Mouse (Mus musculus) midbrain, embryonic 12.5 days (tissue): ENCODE data around the gene Eif5. TPM values are rescaled to one million over a fixed set of nuclear protein-coding genes. Genes with fewer than 3 reads are reported as not detected.
A peak's percentile ranks its signal among the peaks of the same experiment; 100 is the strongest.
"Not testable (repeated sequence)": the region's sequence is repeated elsewhere in the genome, so short reads cannot be mapped to it uniquely, and the experiment has no call there.

Experiments
- ATAC-seq: fragments of 200-750 bp; cut with Nextera tagmentation; 2 replicates; pipeline ENCODE4 v1.8.0; 2017; ENCODE audit warnings: low read depth, moderate TSS enrichment, moderate library complexity; ENCODE audit not compliant: low FRiP score
- H3K27ac ChIP-seq: fragments of 300-500 bp; sonication (generic); replicated peaks from 2 replicates; pipeline ENCODE4 v1.5.1; 2016; ENCODE audit warnings: mild to moderate bottlenecking
- H3K27me3 ChIP-seq: fragments of 300-500 bp; sonication (generic); 2 replicates; pipeline ENCODE4 v1.6.1; 2016; ENCODE audit warnings: mild to moderate bottlenecking
- H3K36me3 ChIP-seq: fragments of 300-500 bp; sonication (generic); 2 replicates; pipeline ENCODE4 v1.6.1; 2016
- H3K4me1 ChIP-seq: fragments of 300-500 bp; sonication (generic); 2 replicates; pipeline ENCODE4 v1.6.1; 2016
- H3K4me2 ChIP-seq: fragments of 300-500 bp; sonication (generic); replicated peaks from 2 replicates; pipeline ENCODE4 v1.6.1; 2016; ENCODE audit warnings: mild to moderate bottlenecking, moderate library complexity
- H3K4me3 ChIP-seq: fragments of 300-500 bp; sonication (generic); 2 replicates; pipeline ENCODE4 v1.5.1; 2016; ENCODE audit warnings: mild to moderate bottlenecking
- H3K9ac ChIP-seq: fragments of 300-500 bp; sonication (generic); replicated peaks from 2 replicates; pipeline ENCODE4 v1.6.1; 2016; ENCODE audit warnings: mild to moderate bottlenecking, moderate library complexity
- H3K9me3 ChIP-seq: fragments of 300-500 bp; sonication (generic); 2 replicates; pipeline ENCODE4 v1.6.1; 2016; ENCODE audit warnings: mild to moderate bottlenecking
- WGBS: fragments of 180-500 bp; shearing (Covaris S2); methylation state at CpG from one replicate; pipeline ENCODE4 v1.1.7; 2016; 5-methylcytosine and 5-hydroxymethylcytosine counted together
- polyA plus RNA-seq: library from polyadenylated mRNA; unstranded; fragments of >200 nt; fragmentation: Nextera tagmentation; extraction: Ambion mirVana; gene quantifications from 2 replicates; pipeline ENCODE4 v1.2.1, GENCODE M21; 2016

The Eif5 gene
- polyA plus RNA-seq, 1 experiment from 2014 or later: 692 TPM

GRCm38 (mm10) chr12:111550679-111551078, 12.9 kb downstream of the Eif5 start:
- Histone ChIP-seq H3K27ac (0 out of 2 replicates have a peak overlapping the region, but pooled peaks have one; percentile 5), H3K4me1 (no peaks in the 10 kb centered on the region), H3K9ac (no peak overlapping the region), H3K27me3 (no peaks in the 10 kb centered on the region), H3K4me2 (no peak overlapping the region), H3K36me3 (peaks cover 18% of the 10 kb centered on the region), H3K4me3 (no peak overlapping the region), H3K9me3 (no peaks in the 10 kb centered on the region)
- ATAC-seq: no peak
- 43% methylated on average over 1 of the region's 1 CpGs for WGBS

DNA sequence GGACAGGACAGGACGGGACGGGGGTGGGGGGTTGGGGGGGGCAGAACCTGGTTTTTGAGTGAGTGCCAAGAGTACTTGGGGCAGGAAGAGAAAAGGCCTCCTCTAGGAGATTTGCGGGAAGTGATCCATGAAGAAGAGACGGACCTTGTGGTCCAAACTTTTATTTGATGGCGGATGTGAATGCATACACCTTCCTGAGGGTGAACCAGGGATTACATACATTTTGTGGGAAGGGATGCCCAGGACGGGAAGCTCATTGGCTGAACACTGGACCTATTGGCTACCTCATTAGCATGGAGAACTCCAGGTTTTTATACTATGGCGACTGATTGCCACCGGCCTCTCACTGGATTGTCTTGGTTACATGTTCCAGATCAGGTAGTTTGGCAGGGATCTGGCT, 14.5 kb downstream of the Eif5 start:
- H3K4me2 ChIP-seq: no peak overlapping the region
- H3K27me3 ChIP-seq: no peaks in the 10 kb centered on the region
- 76% methylated on average over 8 of the region's 8 CpGs for WGBS
- no peaks in the 10 kb centered on the region for H3K9me3 ChIP-seq
- H3K9ac ChIP-seq: no peak overlapping the region
- H3K36me3 ChIP-seq: peaks cover 6% of the 10 kb centered on the region
- H3K4me3 ChIP-seq: no peak overlapping the region
- H3K4me1 ChIP-seq: no peaks in the 10 kb centered on the region
- no peak overlapping the region for H3K27ac ChIP-seq
- ATAC-seq: no peak

DNA sequence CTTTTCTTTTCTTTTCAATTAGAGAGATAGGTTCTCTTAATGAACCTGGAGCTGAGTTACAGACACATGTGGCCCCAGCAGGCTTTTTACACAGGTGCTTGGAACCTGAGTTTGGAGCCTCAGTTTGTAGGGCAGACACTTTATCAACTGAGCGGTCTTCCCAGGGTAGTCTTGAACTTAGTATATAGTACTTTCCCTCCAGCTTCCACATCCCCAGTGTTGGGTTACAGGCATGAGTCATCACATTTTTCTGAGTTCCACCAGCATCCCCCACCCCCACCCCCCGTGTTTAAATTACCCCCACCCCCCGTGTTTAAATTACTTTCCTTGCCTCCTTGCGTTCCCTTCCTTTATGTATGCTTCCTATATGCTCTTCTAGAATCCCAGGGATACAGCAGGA, 17.5 kb downstream of the Eif5 start:
- 70% methylated on average over 4 of the region's 4 CpGs for WGBS
- Histone ChIP-seq H3K36me3 (no peaks in the 10 kb centered on the region), H3K9me3 (no peaks in the 10 kb centered on the region), H3K4me2 (no peak overlapping the region), H3K27me3 (no peaks in the 10 kb centered on the region), H3K27ac (no peak overlapping the region), H3K4me3 (no peak overlapping the region), H3K4me1 (peaks cover 3% of the 10 kb centered on the region; the same call in 1 of the 2 replicates), H3K9ac (no peak overlapping the region)
- ATAC-seq: no peak

DNA sequence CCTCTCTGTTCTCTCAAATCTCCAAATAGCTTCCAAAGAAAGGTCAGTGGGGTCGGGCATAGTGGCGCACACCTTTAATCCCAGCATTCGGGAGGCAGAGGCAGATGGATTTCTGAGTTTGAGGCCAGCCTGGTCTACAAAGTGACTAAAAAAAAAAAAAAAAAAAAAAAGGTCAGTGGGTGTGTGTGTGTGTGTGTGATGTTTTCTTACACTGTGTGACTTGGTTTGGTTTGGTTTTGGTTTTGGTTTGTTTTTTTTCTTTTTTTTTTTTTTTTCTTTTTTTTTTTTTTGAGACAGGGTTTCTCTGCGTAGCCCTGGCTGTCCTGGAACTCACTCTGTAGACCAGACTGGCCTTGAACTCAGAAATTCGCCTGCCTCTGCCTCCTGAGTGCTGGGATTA, 18.1 kb downstream of the Eif5 start:
- H3K9me3 ChIP-seq, H3K4me3 ChIP-seq, H3K9ac ChIP-seq, H3K4me1 ChIP-seq, H3K36me3 ChIP-seq, H3K27me3 ChIP-seq, H3K4me2 ChIP-seq, H3K27ac ChIP-seq, ATAC-seq: not testable (repeated sequence)
- WGBS: 77% methylated on average over 5 of the region's 5 CpGs

GRCm38 (mm10) chr12:111557538-111557937, 19.7 kb downstream of the Eif5 start:
- Histone ChIP-seq H3K27me3 (no peaks in the 10 kb centered on the region), H3K4me3 (no peak overlapping the region), H3K27ac (no peak overlapping the region), H3K36me3 (no peaks in the 10 kb centered on the region), H3K4me1 (peaks cover 4% of the 10 kb centered on the region; the same call in 1 of the 2 replicates), H3K9ac (no peak overlapping the region), H3K9me3 (no peaks in the 10 kb centered on the region), H3K4me2 (no peak overlapping the region)
- 75% methylated on average over 6 of the region's 6 CpGs for WGBS
- ATAC-seq: no peak

- Histone ChIP-seq H3K27me3 (no peaks in the 10 kb centered on the region), H3K4me3 (no peak overlapping the region), H3K27ac (no peak overlapping the region), H3K4me1 (peaks cover 4% of the 10 kb centered on the region; the same call in 1 of the 2 replicates), H3K9me3 (no peaks in the 10 kb centered on the region), H3K9ac (no peak overlapping the region), H3K4me2 (no peak overlapping the region), H3K36me3 (no peaks in the 10 kb centered on the region)
- ATAC-seq: no peak
- WGBS: 83% methylated on average over 2 of the region's 2 CpGs
These were observed 20.8 kb downstream of the Eif5 start for GRCm38 (mm10) chr12:111558655-111559054.

DNA sequence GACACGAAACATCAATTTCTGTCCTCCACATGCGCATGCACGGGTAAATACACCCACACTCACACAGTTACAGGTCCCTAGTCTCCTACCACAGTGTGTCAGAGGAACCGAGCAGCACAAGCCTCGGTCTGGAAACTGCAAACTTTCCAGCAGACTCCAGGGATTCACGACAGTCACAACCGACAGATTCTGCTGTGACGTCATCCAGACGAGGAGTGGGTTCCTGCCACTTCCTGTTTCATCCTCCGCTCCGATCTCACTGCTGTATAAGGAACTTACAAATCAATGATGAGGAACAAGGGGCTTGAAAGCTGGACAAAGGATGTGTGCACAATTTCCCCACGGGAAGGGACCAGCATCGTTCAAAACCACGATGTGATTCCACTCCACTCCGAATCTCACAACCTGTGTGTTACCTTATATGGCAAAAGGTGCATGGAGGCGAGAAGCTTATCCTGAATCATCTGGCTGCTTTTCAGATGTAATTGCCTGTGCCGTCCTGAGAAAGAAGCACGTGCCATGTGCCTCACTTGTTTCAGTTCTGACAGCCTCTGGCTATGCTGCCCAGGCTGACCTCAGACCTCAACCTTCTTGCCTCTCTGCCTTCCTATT, 21.9 kb downstream of the Eif5 start:
- peaks cover 4% of the 10 kb centered on the region; the same call in 1 of the 2 replicates for H3K4me1 ChIP-seq
- no peaks in the 10 kb centered on the region for H3K27me3 ChIP-seq
- no peak overlapping the region for H3K4me3 ChIP-seq
- 0 out of 2 replicates have a peak overlapping the region, but pooled peaks have one; percentile 12 for H3K4me2 ChIP-seq
- H3K27ac ChIP-seq: no peak overlapping the region
- ATAC-seq: no peak
- no peaks in the 10 kb centered on the region for H3K9me3 ChIP-seq
- 72% methylated on average over 18 of the region's 18 CpGs for WGBS
- H3K9ac ChIP-seq: no peak overlapping the region
- H3K36me3 ChIP-seq: no peaks in the 10 kb centered on the region

DNA sequence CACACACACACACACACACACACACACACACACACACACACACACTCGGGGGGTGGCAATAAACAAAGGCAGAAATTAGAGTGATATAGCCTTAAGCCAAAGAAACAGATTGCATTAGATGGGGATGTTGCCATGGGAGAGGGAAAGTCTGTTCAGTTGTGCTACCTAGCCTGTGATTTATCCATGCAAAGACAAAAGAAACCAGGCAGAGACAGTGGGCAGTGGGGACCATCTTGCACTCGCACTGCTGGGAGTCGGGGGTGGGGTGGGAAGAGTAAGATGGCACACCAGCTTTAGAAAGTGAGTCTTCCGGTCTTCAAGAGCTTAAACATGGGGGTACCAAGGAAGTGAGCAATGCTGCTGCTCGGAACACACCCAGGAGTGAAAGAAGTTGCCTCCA, 22.5 kb downstream of the Eif5 start:
- Histone ChIP-seq H3K4me2 (no peak overlapping the region), H3K9me3 (no peaks in the 10 kb centered on the region), H3K4me1 (peaks cover 4% of the 10 kb centered on the region; the same call in 1 of the 2 replicates), H3K27me3 (no peaks in the 10 kb centered on the region), H3K36me3 (no peaks in the 10 kb centered on the region), H3K9ac (no peak overlapping the region), H3K27ac (no peak overlapping the region), H3K4me3 (no peak overlapping the region)
- no peak for ATAC-seq
- 68% methylated on average over 5 of the region's 5 CpGs for WGBS

DNA sequence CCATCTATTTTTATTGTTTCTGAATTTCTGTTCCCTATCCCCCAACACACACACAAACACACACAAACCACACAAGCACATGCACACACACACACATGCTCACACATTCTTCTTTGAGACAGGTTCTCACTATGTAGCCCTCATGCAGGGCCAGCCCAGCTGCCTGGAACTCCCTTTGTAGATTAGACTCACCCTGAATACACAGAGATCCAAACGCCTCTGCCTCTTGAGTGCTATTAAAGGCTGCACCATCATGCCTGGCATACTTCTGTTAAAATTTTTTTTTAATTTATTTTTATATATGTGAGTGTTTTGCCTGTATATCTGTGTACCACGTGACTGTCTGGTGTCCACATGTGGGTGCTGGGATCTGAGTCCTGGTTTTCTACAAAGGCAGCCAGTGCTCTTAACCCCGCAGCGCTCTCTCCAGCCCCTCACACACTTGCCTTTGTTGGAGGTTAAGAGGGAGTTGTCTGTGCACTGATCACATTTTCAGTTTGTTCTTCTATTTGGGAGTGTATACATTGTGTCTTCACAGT, 24.5 kb downstream of the Eif5 start:
- Histone ChIP-seq H3K27me3 (no peaks in the 10 kb centered on the region), H3K36me3 (no peaks in the 10 kb centered on the region), H3K4me2 (no peak overlapping the region), H3K27ac (no peak overlapping the region; the same call in 1 of the 2 replicates), H3K9me3 (no peaks in the 10 kb centered on the region), H3K4me3 (no peak overlapping the region), H3K9ac (0 out of 2 replicates have a peak overlapping the region, but pooled peaks have one; percentile 6), H3K4me1 (peaks cover 4% of the 10 kb centered on the region; the same call in 1 of the 2 replicates)
- no peak for ATAC-seq
- 46% methylated on average over 4 of the region's 4 CpGs for WGBS

DNA sequence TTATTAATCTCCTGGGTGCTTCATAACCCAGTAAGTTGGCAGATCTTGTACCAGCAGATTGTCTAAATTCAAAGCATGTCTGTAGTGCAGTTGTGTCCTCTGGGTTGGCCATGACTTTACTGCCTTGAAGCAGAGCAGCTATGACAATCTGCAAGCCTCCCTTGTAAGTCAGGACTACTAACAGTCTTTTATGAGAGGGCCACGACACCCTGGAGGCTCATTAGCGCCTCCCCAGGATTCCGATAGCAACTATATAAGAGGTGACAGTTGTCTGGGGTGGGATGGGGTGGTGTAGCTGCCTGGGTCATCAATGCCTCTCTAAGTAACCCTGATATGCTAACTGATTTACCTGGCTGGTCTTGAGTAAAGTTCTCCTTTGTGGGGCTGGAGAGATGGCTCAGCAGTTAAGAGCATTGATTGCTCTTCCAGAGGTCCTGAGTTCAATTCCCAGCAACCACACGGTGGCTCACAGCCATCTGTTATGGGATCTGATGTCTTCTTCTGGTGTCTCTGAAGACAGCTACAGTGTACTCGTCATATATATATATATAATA, 25.3 kb downstream of the Eif5 start:
- no peak overlapping the region for H3K4me2 ChIP-seq
- no peaks in the 10 kb centered on the region for H3K27me3 ChIP-seq
- no peak overlapping the region for H3K4me3 ChIP-seq
- no peak overlapping the region for H3K9ac ChIP-seq
- no peak for ATAC-seq
- no peaks in the 10 kb centered on the region for H3K9me3 ChIP-seq
- no peak overlapping the region for H3K27ac ChIP-seq
- no peaks in the 10 kb centered on the region for H3K36me3 ChIP-seq
- 51% methylated on average over 5 of the region's 5 CpGs for WGBS
- peaks cover 4% of the 10 kb centered on the region; the same call in 1 of the 2 replicates for H3K4me1 ChIP-seq

- no peak overlapping the region for H3K4me3 ChIP-seq
- H3K4me1 ChIP-seq: 0 out of 2 replicates have a peak, but pooled peaks cover under 1% of the 10 kb centered on the region
- H3K27me3 ChIP-seq: no peaks in the 10 kb centered on the region
- H3K36me3 ChIP-seq: no peaks in the 10 kb centered on the region
- no peak overlapping the region for H3K4me2 ChIP-seq
- H3K27ac ChIP-seq: no peak overlapping the region
- no peaks in the 10 kb centered on the region for H3K9me3 ChIP-seq
- no peak for ATAC-seq
- no peak overlapping the region for H3K9ac ChIP-seq
- 80% methylated on average over 5 of the region's 5 CpGs for WGBS
These were observed 27.5 kb downstream of the Eif5 start for GRCm38 (mm10) chr12:111565363-111565762.

DNA sequence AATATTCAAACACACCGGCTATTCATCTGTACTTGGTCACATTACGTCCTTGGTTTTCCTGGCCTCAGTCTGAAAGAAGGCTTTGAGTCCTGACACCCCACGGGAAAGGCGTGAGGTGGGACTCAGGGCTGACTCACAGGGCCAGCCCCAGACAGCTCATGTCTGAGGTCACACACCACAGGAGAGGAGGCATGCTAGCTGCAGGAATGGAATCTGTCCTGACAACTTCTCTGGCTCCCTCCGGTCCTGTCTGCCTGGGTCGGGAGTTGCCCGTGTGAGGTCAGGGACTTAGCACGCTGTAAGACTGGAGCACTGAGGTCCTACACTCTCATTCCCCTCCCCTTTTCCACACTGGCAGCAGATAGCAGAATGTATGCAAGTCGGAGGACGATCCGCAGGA, 31.0 kb downstream of the Eif5 start:
- no peaks in the 10 kb centered on the region for H3K9me3 ChIP-seq
- H3K27me3 ChIP-seq: no peaks in the 10 kb centered on the region
- ATAC-seq: no peak
- H3K27ac ChIP-seq: no peak overlapping the region
- no peak overlapping the region for H3K4me2 ChIP-seq
- H3K36me3 ChIP-seq: no peaks in the 10 kb centered on the region; the same call in 1 of the 2 replicates
- no peak overlapping the region for H3K4me3 ChIP-seq
- H3K9ac ChIP-seq: no peak overlapping the region
- H3K4me1 ChIP-seq: peaks cover 11% of the 10 kb centered on the region
- WGBS: 76% methylated on average over 11 of the region's 11 CpGs
